Mouse (Mus musculus) cerebellum, postnatal 36 days (tissue): ENCODE data around the gene Dpp4.

Experiments used
- DNase-seq, 2 experiments: peaks; one replicate each; pipeline ENCODE4 v3.0.0; 2021 to 2022; ENCODE audit warnings: mixed read lengths in 2 of 2

Gene Dpp4

GRCm38 (mm10) chr2:62285026-62285425, 127.0 kb downstream of the Dpp4 start:
- no peak for DNase-seq
